Mouse (Mus musculus) megakaryocyte progenitor cell, adult 5-6 weeks (primary cell): Measurements from ENCODE around the gene Paqr6. TPM values are rescaled to one million over a fixed set of nuclear protein-coding genes. Genes with fewer than 3 reads are reported as not detected.

Experiments
- ATAC-seq: replicated peaks from 2 replicates; pipeline ENCODE4 v1.8.0; 2016; ENCODE audit warnings: mild to moderate bottlenecking, moderate TSS enrichment, inconsistent platforms; ENCODE audit not compliant: poor library complexity
- total RNA-seq, 2 experiments: library from RNA; stranded (forward) in 1 of 2; stranded (reverse) in 1 of 2; fragments of 157-497, 149-512 nt in 1 of 2; fragments of 200-1000 nt in 1 of 2; gene quantifications; 2 replicates each; pipeline versions ENCODE4 v1.2.3 to v1.2.4; 2015 to 2017

The Paqr6 gene
- total RNA-seq, 2 experiments from 2014 or later: not detected

GRCm38 (mm10) chr3:88409741-88410644, 45.6 kb downstream of the Paqr6 start, which contains the start of gene Pmf1:
Pmf1 (minus strand) TSS chr3:88410331.
- peak; percentile 82 for ATAC-seq

DNA sequence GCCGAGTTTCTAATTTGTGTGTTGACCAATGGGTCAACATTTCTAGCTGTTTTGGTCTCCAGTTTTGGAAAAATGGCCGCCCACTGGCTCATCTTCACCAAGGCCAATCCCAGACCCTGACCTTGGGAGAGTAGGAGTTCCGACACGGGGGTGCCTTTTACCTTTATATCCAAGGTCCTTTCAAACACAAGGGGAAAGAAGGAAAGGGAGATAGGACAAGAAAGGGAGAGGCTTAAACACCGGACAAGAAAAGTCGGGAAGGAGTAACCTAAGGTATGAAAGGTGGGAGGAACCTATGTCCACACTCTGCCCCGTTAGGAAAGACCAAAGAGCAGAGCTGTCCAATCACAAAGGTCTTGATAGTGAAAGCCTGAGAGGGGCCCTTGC, 46.3 kb downstream of the Paqr6 start:
- no peak for ATAC-seq

GRCm38 (mm10) chr3:88411681-88412080, 47.3 kb downstream of the Paqr6 start:
- ATAC-seq: no peak

- no peak for ATAC-seq
These were observed 48.3 kb downstream of the Paqr6 start for GRCm38 (mm10) chr3:88412636-88413035.

DNA sequence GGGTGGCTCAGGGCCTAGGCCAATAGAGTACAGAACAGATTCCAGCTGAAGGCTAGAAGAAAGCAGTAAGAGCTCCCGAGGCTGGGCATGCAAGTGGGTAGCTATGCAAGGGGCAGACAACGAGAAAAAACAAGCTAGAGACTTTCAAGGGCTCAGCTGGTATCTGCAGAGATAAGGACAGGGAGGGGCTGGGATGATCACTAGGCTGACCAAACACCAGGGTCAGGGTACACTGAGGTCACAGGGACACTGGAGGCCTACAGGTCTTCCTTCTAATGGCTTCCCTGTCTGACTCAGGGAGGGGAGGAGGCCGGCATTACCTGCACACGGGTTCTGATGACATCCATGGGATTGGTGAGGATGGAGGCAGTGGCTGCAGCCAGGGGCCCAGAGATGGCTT, 51.3 kb downstream of the Paqr6 start:
- ATAC-seq: no peak

DNA sequence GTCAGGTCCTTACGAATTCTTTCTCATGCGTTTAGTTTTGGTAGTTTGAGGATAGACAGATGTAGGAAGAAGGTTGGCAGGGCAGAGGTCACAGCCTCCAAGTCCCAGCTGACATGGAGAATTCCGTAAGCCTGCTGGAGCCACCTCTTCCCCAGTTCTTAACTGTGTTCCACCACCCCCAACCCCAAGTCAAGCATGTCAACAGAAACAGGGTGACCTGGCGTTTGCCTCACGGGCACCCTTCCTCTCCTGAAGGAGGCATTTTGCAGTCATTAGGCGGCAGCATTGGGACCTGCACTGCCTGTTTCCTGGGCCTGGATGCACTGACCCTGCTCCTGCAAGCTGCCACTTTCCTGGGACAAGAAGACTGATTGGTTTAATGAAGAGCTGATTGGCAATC, 53.6 kb downstream of the Paqr6 start:
- no peak for ATAC-seq

Other genes starting within 250 kb of the Paqr6 start
- 82.5 and 95.7 TPM in 2 replicates for gene Mef2d, start 222.2 kb upstream of the Paqr6 start, total RNA-seq (2015)
- gene Mef2d, start 222.2 kb upstream of the Paqr6 start, total RNA-seq (2017): 49.6 and 52.8 TPM in 2 replicates
- not detected in 2 replicates for gene Rhbg, start 109.9 kb upstream of the Paqr6 start, total RNA-seq (2015)
- gene Rhbg, start 109.9 kb upstream of the Paqr6 start, total RNA-seq (2017): 0.14 TPM in 1 of 2 replicates, not detected in the other
- gene Gm38392, start 77.4 kb upstream of the Paqr6 start, total RNA-seq (2015): 0.10 TPM in 1 of 2 replicates, not detected in the other
- gene Gm38392, start 77.4 kb upstream of the Paqr6 start, total RNA-seq (2017): not detected in 2 replicates
- gene Tsacc, start 67.6 kb upstream of the Paqr6 start, total RNA-seq (2015): 10.3 and 12.2 TPM in 2 replicates
- gene Tsacc, start 67.6 kb upstream of the Paqr6 start, total RNA-seq (2017): 4.1 and 5.3 TPM in 2 replicates
- 620 and 719 TPM in 2 replicates for gene Cct3, start 67.5 kb upstream of the Paqr6 start, total RNA-seq (2015)
- gene Cct3, start 67.5 kb upstream of the Paqr6 start, total RNA-seq (2017): 355 and 383 TPM in 2 replicates
- 86.5 and 116 TPM in 2 replicates for gene Glmp, start 39.6 kb upstream of the Paqr6 start, total RNA-seq (2015)
- gene Glmp, start 39.6 kb upstream of the Paqr6 start, total RNA-seq (2017): 20.2 and 23.9 TPM in 2 replicates
- 1.1 and 1.9 TPM in 2 replicates for gene Tmem79, start 28.4 kb upstream of the Paqr6 start, total RNA-seq (2015)
- gene Tmem79, start 28.4 kb upstream of the Paqr6 start, total RNA-seq (2017): 1.3 and 2.3 TPM in 2 replicates
- gene Smg5, start 28.3 kb upstream of the Paqr6 start, total RNA-seq (2015): 31.3 and 31.6 TPM in 2 replicates
- 59.8 and 62.6 TPM in 2 replicates for gene Smg5, start 28.3 kb upstream of the Paqr6 start, total RNA-seq (2017)
- gene Bglap3, start 8.2 kb downstream of the Paqr6 start, total RNA-seq (2015): not detected in 2 replicates
- gene Bglap3, start 8.2 kb downstream of the Paqr6 start, total RNA-seq (2017): not detected in 2 replicates
- gene Bglap2, start 14.1 kb downstream of the Paqr6 start, total RNA-seq (2015): not detected in 2 replicates
- gene Bglap2, start 14.1 kb downstream of the Paqr6 start, total RNA-seq (2017): not detected in 2 replicates
- gene Bglap, start 19.9 kb downstream of the Paqr6 start, total RNA-seq (2015): not detected in 2 replicates
- gene Bglap, start 19.9 kb downstream of the Paqr6 start, total RNA-seq (2017): not detected in 2 replicates
- 161 and 165 TPM in 2 replicates for gene Pmf1, start 45.7 kb downstream of the Paqr6 start, total RNA-seq (2015)
- 121 and 129 TPM in 2 replicates for gene Pmf1, start 45.7 kb downstream of the Paqr6 start, total RNA-seq (2017)
- 10.3 and 11.1 TPM in 2 replicates for gene Slc25a44, start 60.6 kb downstream of the Paqr6 start, total RNA-seq (2015)
- gene Slc25a44, start 60.6 kb downstream of the Paqr6 start, total RNA-seq (2017): 16.2 and 17.9 TPM in 2 replicates
- 32.7 and 43.1 TPM in 2 replicates for gene Sema4a, start 96.6 kb downstream of the Paqr6 start, total RNA-seq (2015)
- 25.9 and 39.4 TPM in 2 replicates for gene Sema4a, start 96.6 kb downstream of the Paqr6 start, total RNA-seq (2017)
- gene Lmna, start 145.4 kb downstream of the Paqr6 start, total RNA-seq (2015): 2.3 and 2.6 TPM in 2 replicates
- 5.8 and 9.8 TPM in 2 replicates for gene Lmna, start 145.4 kb downstream of the Paqr6 start, total RNA-seq (2017)
- 3.8 and 3.9 TPM in 2 replicates for gene Mex3a, start 167.8 kb downstream of the Paqr6 start, total RNA-seq (2015)
- gene Mex3a, start 167.8 kb downstream of the Paqr6 start, total RNA-seq (2017): 1.7 and 2.8 TPM in 2 replicates
- gene Rab25, start 183.7 kb downstream of the Paqr6 start, total RNA-seq (2015): 0.17 TPM in 1 of 2 replicates, not detected in the other
- 0.37 TPM in 1 of 2 replicates, not detected in the other for gene Rab25, start 183.7 kb downstream of the Paqr6 start, total RNA-seq (2017)
- 42.4 and 46.4 TPM in 2 replicates for gene Lamtor2, start 188.5 kb downstream of the Paqr6 start, total RNA-seq (2015)
- 93.9 and 115 TPM in 2 replicates for gene Lamtor2, start 188.5 kb downstream of the Paqr6 start, total RNA-seq (2017)
- gene Ubqln4, start 189.2 kb downstream of the Paqr6 start, total RNA-seq (2015): 42.0 and 49.7 TPM in 2 replicates
- gene Ubqln4, start 189.2 kb downstream of the Paqr6 start, total RNA-seq (2017): 40.6 and 47.5 TPM in 2 replicates
- 438 and 488 TPM in 2 replicates for gene Ssr2, start 211.3 kb downstream of the Paqr6 start, total RNA-seq (2015)
- gene Ssr2, start 211.3 kb downstream of the Paqr6 start, total RNA-seq (2017): 213 and 253 TPM in 2 replicates
- gene Arhgef2, start 241.4 kb downstream of the Paqr6 start, total RNA-seq (2015): 94.1 and 112 TPM in 2 replicates
- 55.7 and 88.3 TPM in 2 replicates for gene Arhgef2, start 241.4 kb downstream of the Paqr6 start, total RNA-seq (2017)